Mouse (Mus musculus) gastrocnemius, adult 2 months (tissue): ENCODE results near the gene Btbd1. TPM values are rescaled to one million over a fixed set of nuclear protein-coding genes. Genes with fewer than 3 reads are reported as not detected.

Experiments
- DNase-seq: peaks from one replicate; pipeline ENCODE4 v3.0.0; 2022
- H3K27ac ChIP-seq: fragments of 200-600 bp; 2 replicates; pipeline ENCODE4 v1.8.1; 2022; ENCODE audit warnings: mild to moderate bottlenecking
- H3K4me3 ChIP-seq: fragments of 200-600 bp; 2 replicates; pipeline ENCODE4 v1.8.1; 2022; ENCODE audit warnings: mild to moderate bottlenecking, moderate library complexity
- CTCF ChIP-seq: fragments of 200-600 bp; IDR thresholded peaks from 2 replicates; pipeline ENCODE4 v1.8.1; 2022; ENCODE audit warnings: antibody characterized with exemption, mild to moderate bottlenecking, moderate library complexity
- intact Hi-C: fragments of 180-260 bp; cut with DNase I; formaldehyde crosslinking; loops from one replicate; pipeline ENCODE4 v1.15.1; 2025
- long read RNA-seq, 2 experiments: library from polyadenylated mRNA; stranded (forward); transcript quantifications; one replicate each; pipeline ENCODE4 v2.0.0; 2021
- total RNA-seq, 2 experiments: library from RNA; stranded (reverse); gene quantifications; 2 replicates each; pipeline ENCODE4 v1.2.3; 2021

Btbd1 gene
- total RNA-seq: 100 to 1,000 TPM; 145 to 194 TPM
- long read RNA-seq, experiment 1, transcript Btbd1-201 (8 exons, 3,001 nt): major isoform, 1,277 of 1,317 reads
- long read RNA-seq, experiment 1, partial matches to known transcripts: 11 of 1,317 reads
- long read RNA-seq, experiment 1, other reads (novel, unspliced or antisense): 29 of 1,317 reads
- long read RNA-seq, experiment 2, transcript Btbd1-201 (8 exons, 3,001 nt): major isoform, 1,073 of 1,107 reads
- long read RNA-seq, experiment 2, partial matches to known transcripts: 13 of 1,107 reads
- long read RNA-seq, experiment 2, other reads (novel, unspliced or antisense): 21 of 1,107 reads

DNA sequence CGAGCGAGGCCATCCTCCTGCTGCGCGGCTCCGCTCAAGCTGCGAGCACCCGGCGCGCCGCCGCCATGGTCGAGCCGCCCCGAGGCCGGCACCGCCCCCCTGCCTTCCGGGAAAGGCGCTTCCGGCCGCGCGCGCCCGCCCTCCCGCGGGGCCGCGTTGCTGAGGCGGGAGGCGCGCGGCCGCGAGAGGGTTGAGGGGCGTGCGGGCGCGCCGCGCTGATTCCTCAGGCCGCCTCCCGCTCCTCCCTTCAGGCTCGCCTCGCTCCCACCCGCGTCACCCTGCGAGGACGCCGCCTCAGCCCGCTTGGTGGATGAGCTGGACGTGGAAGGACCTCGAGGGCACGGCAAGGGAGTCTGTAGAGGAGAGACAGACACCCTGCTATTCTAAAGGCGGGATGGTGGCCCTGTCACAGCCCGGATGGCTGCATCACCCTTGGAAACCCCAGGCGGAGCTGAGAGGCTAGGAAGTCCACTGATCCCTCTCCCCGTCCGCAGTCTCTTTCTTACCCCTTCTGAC lies at the start of gene Btbd1:
Gene Btbd1 (minus strand): TSS at position 53 of the 516 bp plus-strand sequence.
- DNase-seq: peak; percentile 94
- TF ChIP-seq CTCF: no peak
- H3K27ac ChIP-seq: peak within 1 kb of the TSS; percentile 95
- H3K4me3 ChIP-seq: peak within 1 kb of the TSS; percentile 94
- intact Hi-C loops: no loop called here

DNA sequence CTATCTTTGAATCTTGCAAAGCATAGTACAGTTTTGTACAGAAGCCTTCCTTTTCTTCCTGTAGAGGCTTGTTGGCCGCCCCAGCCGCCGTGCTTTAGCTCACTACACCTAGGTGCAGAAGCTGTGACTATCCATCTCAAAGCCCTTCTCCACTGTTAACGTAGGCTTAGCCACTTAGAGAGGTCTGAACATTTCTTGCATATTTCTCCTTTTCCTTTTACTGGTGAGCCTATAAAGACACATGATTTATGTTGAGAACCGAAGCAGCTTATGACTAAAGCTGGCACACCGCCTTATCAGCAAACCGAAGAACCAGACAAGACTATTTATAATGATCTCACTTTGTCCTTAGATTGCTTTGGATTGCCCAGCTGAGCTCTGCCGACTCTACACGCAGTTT lies 46.1 kb upstream of the Btbd1 start:
- Histone ChIP-seq H3K27ac (no peak overlapping the region), H3K4me3 (no peak overlapping the region)
- intact Hi-C loops: no loop called here
- no peak for DNase-seq
- no peak for TF ChIP-seq CTCF

DNA sequence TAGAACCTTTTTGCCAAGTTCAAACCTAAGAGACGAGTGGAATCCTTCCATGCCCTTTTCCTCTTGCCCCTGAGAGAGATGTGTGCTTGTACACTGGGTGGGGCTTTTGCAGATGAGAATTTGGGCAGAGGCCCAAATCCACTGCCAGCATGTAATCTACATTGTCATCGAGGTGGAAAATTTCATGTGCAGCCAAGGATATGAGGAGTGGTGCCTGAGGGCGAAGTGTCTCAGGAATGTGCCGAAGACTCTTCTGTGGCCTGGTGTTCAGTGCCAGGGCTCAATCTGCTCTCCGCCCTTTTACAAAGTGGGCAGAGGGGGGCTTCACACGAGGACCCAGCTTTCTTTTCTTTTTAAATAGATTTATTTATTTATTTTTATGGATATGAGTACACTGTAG lies 45.4 kb upstream of the Btbd1 start:
- no peak overlapping the region for H3K4me3 ChIP-seq
- no peak overlapping the region for H3K27ac ChIP-seq
- no peak for TF ChIP-seq CTCF
- DNase-seq: no peak
- intact Hi-C loops: loop anchor here (5.0 kb wide), 1 partner anchor 78 kb away; no protein-coding TSS in a partner anchor

DNA sequence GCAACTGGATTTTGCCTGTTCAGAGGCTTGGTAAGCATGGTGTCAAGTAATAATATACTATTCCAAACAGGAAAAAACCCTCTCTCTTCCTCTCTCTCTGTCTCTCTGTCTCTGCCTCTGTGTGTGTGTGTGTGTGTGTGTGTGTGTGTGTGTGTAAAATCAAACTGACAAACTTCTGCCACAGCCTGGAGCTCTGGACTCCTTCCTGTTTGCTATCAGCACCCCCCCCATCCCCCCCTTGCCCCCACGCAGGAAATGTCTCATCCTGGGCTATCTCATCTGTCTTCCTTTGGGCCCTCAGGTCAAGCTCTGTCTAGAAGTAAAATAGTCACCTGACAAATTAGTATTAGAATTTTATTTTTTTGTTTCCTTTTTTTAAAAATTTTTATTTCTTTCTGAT lies 44.6 kb upstream of the Btbd1 start:
- DNase-seq: no peak
- no peak for TF ChIP-seq CTCF
- no peak overlapping the region for H3K27ac ChIP-seq
- H3K4me3 ChIP-seq: no peak overlapping the region
- intact Hi-C loops: loop anchor here (5.0 kb wide), 1 partner anchor 78 kb away; no protein-coding TSS in a partner anchor

DNA sequence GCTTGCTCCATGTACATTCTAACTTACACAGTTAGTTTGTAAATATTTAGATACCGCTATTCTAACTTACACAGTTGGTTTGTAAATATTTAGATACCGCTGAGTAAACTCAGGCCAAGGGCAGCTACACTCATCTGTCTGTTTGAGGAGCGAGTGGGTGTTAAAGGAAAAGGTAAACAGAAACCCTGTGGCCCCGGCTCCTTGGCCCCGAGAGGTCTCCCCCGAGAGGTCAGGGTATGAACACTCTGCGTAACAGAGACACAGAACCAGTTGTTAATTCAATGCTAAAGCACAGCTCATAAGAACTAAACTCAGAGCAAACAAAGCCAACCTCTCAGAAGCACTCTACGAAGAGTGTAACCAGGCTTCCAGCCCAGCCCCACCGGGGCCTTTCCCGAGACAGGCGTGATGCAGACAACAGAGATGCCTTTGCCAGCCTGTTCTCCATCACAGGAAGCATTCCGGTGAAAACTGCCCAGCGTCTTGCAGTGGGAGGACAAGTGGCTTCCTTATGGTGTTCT lies 43.3 kb upstream of the Btbd1 start:
- no peak overlapping the region for H3K4me3 ChIP-seq
- TF ChIP-seq CTCF: no peak
- intact Hi-C loops: loop anchor here (5.0 kb wide), 1 partner anchor 80 kb away; no protein-coding TSS in a partner anchor
- no peak for DNase-seq
- H3K27ac ChIP-seq: no peak overlapping the region

DNA sequence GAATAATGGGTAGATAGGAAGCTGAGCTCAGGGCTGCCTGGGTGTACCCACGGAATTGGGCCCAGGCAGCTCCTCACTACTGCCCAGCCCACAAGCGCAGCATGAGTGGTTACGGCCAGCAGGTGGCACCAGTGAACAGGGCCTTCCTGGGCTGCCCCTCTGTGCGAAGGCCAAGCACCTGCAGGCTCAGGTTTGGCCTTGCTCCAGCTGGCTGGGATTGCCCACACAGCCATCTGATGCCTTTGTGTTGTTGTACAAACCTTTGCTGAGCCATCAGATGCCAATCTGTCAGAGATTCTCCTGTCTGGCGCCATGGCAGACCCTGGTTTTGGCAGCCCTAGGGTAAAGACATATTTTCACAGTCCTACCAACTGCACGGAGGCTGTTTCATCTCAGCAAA lies 38.9 kb upstream of the Btbd1 start:
- DNase-seq: peak; percentile 84

DNA sequence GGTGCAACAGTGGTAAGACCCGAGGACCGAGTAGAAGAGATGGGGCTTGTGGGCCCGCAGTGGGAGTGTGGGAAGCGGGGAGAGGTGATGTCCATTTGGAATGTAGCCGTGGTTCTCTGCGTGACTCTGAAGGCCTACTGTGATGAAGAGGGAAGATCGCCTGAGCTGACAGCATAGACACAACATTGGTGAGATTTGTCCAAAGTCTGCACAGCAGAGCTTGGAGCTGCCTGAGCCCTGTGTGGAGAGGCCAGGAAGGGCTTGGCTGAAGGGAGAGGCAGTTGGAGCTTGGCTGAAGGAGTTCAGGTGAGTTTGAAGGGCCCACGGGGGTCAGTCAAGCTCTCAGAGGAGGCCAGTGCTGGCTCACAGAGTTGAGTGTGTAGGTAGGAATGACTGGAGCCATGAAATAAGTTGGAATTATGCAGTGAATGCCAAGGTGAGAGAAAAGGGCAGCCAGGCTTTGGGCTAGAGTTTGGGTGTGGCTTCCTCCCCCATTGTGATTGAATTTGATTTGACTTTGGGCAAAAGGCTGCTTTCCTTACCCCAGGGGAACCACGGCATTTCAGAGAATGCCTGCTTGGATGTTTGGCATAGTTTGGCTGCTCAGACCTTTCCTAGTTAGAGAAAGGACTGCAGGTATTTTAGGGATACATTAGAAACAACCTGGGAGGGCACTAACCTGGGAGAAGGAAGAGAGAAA lies 38.1 kb upstream of the Btbd1 start:
- intact Hi-C loops: no loop called here
- TF ChIP-seq CTCF: no peak
- no peak for DNase-seq
- Histone ChIP-seq H3K4me3 (no peak overlapping the region), H3K27ac (peak overlapping the region; percentile 50)

More for the DNA sequence above, 38.9 kb upstream of the Btbd1 start:
- no peak overlapping the region for H3K4me3 ChIP-seq
- peak; percentile 86 for TF ChIP-seq CTCF
- intact Hi-C loops: no loop called here
- peak overlapping the region; percentile 50; the same call in 1 of the 2 replicates for H3K27ac ChIP-seq

DNA sequence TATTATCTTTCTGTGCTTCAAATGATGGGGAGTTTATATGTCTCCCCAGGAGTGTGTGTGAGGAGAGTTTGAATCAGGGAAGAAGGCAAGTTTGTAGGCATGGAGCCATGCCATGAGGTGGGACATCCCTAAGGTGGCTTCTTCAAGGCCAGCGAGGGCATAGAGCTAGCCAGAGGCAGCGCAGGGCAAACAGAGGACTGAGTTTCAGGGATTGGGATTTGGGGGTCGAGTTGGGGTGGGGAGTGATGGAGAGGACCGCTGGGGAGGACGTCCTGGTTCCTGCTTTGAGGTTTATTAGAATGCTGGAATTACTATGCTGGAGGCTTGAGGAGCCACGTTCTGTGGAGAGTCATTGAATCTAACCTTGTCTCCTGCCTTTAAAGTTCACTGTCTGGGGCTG lies 36.7 kb upstream of the Btbd1 start:
- no peak for TF ChIP-seq CTCF
- Histone ChIP-seq H3K4me3 (no peak overlapping the region), H3K27ac (no peak overlapping the region)
- intact Hi-C loops: no loop called here
- DNase-seq: no peak

DNA sequence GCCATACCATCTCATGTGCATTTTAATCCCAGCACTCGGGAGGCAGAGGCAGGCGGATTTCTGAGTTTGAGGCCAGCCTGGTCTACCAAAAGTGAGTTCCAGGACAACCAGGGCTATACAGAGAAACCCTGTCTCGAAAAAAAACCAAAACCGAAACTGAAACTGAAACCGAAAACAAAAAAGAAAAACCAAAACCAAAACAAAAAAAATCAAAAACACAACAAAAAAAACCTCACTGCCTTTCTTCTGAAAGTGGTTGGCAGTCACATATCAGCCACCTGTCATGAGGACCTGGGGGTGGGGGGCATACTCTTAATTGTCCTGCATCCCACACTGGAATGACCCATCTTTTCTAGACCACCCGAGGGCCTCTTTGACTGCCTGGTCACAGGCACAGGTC lies 35.3 kb upstream of the Btbd1 start:
- H3K27ac ChIP-seq: peak overlapping the region; percentile 75; the same call in 1 of the 2 replicates
- TF ChIP-seq CTCF: no peak
- DNase-seq: no peak
- H3K4me3 ChIP-seq: no peak overlapping the region
- intact Hi-C loops: loop anchor here (5.0 kb wide), 1 partner anchor 77 kb away; the partner anchor contains the start of gene 3110040N11Rik

DNA sequence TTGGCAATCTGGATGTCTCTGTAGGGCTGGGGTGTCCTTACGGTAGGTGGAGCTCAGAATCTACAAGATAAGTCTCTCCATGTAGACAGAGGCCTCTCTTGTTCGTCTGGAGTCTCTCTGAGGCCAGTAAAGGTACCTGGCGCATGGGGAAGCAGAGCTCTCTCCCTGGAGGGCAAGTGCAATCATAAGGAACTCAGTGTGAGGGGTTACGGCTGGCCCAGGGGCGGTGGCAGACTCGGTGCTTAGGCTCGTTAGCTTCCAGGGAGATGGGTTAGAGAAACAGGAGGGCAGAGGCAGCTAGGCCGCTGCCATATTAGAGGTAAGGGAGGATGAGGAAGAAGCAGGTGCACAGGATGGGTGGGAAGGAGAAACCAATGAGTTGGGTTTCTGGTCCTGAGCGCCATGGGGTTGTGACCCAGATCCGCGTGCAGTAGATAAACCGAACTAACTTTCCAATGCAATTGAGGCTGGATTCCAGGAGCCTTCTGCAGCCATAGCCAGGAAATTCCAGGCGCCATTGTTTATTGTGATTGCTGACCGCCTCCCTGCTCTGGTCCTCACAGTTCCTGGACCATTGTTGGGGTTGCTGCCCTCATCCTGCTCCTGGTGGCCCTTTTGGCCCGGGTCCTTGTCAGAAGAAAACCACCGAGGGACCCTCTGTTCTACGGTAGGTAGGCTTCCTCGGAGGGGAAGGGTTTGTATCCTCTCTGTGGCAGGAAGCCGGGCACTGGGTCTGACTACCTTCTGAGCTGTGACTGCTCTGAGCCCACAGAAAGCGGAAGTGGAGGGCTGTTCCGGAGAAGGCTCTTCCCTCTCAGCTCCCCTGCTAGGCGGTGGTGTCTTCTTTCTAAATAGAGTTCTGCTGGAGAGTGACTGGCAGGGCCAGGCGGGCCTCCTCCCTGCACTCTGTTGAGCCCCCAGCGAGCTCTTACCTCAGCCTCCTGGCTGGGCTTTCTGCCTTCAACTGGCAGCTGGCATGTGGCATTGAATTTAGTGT lies 33.7 kb upstream of the Btbd1 start:
- Histone ChIP-seq H3K27ac (peak overlapping the region; percentile 75), H3K4me3 (peak overlapping the region; percentile 59)
- intact Hi-C loops: loop anchor here (5.0 kb wide), 1 partner anchor 76 kb away; the partner anchor contains the start of gene 3110040N11Rik

DNA sequence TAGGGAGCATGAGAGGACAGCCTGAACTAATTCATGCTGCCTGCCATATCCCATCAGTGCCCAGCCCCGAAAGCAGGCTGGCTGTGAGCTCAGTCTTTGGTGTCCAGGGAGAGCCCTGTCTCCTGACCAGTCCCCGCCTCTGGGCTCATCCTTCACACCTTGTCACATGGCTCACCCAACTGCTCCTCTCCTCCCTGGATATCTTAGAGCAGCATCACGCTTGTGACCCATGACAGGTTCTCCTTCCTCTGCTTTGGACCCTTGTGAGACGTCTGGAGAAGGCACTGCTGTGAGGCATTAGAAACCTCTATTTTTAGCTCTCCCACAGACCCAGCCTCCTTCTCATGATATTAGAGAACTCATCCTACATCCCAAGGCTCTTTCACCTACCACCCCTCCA lies 32.7 kb upstream of the Btbd1 start:
- no peak for DNase-seq
- no peak for TF ChIP-seq CTCF
- intact Hi-C loops: loop anchor here (5.0 kb wide), 1 partner anchor 75 kb away; the partner anchor contains the start of gene 3110040N11Rik
- Histone ChIP-seq H3K4me3 (no peak overlapping the region), H3K27ac (peak overlapping the region; percentile 75)

More for the DNA sequence above, 33.7 kb upstream of the Btbd1 start:
- TF ChIP-seq CTCF: no peak
- DNase-seq: peak; percentile 82
